Mouse (Mus musculus) mesoderm, embryonic 11.5 days (tissue): ENCODE results near the gene Syt8.
"Not testable (repeated sequence)": the region's sequence is repeated elsewhere in the genome, so short reads cannot be mapped to it uniquely, and the experiment has no call there.

Experiments
- DNase-seq: peaks from one replicate; pipeline ENCODE4 v3.0.0-alpha.2; 2012; ENCODE audit warnings: low read depth, low spot score

Gene Syt8

GRCm38 (mm10) chr7:142434137-142434865 lies at the start of gene Syt8:
Gene Syt8 (plus strand): TSS chr7:142434850.
- no peak for DNase-seq

DNA sequence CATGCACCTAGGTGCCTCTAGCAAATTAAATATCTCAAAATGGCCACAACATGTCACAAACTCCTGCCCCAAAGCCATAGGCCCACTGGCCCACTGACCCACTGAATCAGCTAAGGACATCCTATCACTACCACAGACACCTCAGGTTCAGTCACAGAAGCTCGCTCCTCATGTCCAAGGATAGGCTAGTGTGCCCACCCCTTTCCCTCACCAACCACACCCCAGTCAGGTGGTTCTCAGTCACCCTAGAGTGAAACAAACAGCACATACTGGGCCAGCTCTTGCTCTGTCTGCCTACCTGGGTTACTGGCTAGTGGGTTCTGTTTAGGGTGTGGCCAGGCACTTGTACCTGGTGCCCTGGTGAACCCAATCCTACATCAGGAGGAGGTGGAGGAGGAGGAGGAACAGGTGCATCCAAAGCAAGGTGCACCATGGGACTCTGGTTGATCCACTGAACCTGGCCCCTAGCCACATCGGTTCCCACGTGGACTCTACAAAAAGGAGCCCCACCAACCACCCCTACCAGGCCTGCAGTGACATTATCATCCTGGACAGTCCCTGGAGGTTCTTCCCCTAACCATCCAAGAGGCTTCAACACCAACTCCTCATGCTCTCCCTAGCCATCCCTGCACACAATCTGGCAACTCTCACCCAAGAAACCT lies 48.8 kb upstream of the Syt8 start:
- DNase-seq: no peak

- no peak for DNase-seq
Observed at GRCm38 (mm10) chr7:142386621-142387201, 47.9 kb upstream of the Syt8 start.

DNA sequence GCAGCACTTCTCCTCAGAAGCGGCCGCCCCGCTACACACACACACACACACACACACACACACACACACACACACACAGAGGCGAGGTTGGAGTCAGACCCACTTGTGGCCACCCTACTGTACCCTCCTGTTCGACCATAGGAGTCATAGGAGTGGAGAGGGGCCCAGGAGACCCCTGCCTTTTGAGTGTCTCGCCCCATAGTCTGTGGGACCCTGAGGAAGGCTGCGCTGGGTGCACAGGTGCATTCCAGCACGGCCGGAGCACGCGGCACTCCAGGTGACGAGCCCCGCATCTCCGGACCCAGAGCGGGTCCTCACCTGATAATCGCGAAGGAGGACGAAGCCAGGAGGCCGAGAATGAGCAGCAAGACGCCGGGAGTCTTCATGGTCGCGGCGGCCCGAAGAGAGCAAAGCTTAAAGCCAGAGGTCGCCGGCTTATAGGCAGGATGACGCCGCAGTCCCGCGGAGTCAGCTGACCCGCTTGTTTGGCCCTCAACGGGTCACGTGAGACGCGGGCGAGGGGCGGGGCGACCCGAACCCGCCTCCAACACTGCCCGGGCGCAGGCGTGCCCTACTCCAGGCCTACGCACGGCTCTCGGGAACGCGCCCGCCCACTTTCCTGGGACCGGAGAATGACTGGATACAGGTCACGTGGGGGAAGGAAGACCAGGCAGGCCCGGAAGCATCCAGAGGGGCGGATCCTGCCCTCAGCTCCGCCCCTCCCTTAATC lies 47.1 kb upstream of the Syt8 start, which contains the start of gene Ctsd:
TSS of gene Ctsd (minus strand) at position 620 of the 730 bp plus-strand sequence.
- DNase-seq: peak; percentile 97

- DNase-seq: no peak
Observed at GRCm38 (mm10) chr7:142388198-142388597, 46.5 kb upstream of the Syt8 start.

GRCm38 (mm10) chr7:142388740-142389139 lies 45.9 kb upstream of the Syt8 start:
- DNase-seq: no peak

GRCm38 (mm10) chr7:142389961-142390650 lies 44.5 kb upstream of the Syt8 start:
- DNase-seq: no peak

GRCm38 (mm10) chr7:142391108-142391507 lies 43.5 kb upstream of the Syt8 start:
- DNase-seq: no peak

DNA sequence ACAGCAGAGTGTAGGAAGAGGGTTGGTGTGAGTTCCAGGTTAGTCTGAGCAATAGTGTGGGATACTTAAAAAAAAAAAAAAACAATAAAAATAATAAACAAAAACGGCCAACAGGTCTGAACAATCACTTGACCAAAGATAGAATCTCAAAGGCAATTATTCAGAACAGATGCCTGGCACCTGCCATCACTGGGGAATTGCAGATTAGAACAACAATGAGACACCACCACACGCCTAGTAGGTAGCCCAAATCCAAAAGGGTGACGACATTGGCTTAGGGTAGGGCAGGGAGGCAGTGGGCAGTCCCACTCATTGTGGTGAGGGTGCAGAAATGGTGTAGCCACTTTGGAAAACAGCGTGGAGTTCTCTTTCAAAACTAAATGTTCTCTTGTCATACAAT lies 43.0 kb upstream of the Syt8 start:
- no peak for DNase-seq

- DNase-seq: no peak
Observed at GRCm38 (mm10) chr7:142393191-142393590, 41.5 kb upstream of the Syt8 start.

DNA sequence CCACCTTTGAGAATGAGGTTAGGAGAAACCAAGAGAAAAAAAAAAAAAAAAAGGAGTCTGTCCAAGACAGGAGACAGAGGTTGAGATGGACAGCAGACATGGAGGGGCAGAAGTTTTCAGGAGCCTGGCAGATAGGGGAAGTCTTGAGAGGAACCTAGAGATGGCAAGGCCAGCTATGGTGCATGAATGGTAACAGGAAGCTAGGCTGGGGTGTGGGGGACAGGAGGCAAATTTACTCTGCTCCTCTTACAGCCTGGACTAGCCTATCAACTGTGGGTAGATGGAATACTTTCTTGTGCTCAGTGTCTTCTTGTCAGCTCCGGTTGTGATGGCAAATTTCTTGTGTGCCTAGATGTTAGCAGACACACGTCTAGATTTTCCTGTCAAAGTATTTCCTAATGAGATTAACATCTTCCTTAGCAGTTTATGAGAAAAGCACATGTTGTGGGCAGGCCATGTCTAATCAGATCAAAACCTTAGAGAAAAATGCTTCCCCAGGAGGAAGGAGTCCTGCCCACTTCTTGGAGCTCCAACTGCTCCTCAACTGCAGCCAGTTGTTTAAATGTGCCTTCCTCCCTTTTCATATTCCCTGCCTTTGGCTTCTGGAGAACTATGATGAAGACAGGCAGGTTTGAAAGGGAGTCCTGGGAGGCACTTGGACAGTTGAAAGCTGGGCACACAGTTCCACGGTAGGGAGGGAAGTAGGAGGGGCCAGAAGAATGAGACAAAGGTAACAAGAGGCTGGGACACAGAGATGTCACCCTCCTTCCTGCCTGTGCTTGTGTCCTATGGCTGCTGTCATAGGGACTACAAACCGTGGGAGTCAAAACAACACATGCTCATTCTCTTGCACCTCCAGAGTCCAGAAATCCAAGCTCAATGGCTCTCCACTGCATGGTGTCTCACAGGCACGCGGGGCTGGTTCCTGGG lies 40.1 kb upstream of the Syt8 start:
- DNase-seq: no peak

DNA sequence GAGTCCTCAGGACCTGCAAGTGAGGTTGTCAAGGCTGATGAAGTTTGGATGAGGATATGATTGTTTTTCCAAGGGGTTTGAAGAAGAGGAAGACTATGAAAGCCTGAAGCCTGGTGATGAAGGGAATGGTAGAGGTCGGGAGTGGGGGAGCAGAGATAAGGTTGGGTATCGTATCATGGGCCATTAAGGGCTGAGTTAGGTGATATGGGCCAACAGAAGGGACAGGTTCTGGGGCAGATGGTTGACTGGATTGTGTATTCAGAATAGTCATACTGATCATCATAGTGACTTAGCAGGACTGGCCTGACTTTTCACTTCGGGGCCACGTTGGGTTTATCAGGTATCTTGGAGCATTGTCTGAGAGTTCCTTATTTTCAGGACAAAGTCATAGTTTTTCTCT lies 39.2 kb upstream of the Syt8 start:
- DNase-seq: no peak

DNA sequence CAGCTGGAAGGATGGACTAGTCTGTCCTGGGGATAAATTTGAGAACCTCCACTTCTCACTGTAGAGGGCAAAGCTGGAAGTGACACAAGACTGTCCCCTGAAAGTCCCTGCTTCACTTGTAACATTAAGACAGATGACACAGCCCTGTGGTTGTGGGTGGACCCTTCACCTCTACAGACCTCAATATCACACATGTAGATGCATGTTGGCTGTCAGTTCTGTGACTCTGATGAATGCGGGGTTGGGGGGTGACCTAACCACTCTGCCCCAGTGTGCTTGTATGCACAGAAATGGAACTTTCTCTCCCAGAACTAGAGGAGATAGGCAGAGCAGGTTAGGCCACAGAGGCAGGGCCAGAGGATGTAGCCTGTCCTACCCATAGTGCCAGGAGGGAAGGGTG lies 38.0 kb upstream of the Syt8 start:
- DNase-seq: no peak

DNA sequence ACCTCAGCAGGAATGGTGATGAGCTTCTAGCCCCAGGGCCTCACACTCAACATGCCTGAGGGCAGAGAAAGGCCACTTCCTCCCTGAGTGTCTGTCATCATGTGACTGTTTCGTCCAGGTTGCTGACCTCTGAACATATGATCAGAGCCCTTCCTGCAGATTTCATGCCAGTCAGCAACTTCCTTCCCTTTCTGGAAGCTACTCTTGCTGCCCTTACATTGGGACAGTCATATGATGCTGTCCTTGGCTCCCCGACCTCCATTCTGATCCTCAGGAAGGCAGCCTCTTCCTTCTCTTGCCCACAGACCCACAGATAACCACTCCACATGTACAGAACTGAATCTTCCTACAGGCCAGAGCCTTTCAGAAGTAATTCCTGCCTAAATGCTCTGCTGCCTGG lies 36.6 kb upstream of the Syt8 start:
- peak; percentile 7 for DNase-seq

DNA sequence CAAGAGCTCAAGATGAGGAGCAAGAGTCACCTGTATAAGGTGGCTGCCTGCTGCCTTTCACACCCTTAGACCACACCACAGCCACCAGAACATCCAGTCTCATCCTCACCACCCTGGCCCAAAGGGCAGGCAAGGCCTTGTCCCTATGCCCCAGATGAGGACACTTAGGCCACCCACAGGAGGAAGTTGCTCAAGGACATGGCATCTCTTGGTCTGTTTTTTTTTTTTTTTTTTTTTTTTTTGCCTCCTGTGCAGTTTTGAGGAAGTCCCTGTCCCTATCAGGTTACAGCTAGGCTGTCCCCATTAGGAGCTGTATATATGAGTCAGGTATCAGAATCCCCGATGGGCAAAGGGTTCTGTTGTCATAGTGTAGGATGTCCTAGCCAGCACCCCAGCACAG lies 35.4 kb upstream of the Syt8 start:
- DNase-seq: no peak

GRCm38 (mm10) chr7:142400112-142400749 lies 34.4 kb upstream of the Syt8 start:
- DNase-seq: no peak

DNA sequence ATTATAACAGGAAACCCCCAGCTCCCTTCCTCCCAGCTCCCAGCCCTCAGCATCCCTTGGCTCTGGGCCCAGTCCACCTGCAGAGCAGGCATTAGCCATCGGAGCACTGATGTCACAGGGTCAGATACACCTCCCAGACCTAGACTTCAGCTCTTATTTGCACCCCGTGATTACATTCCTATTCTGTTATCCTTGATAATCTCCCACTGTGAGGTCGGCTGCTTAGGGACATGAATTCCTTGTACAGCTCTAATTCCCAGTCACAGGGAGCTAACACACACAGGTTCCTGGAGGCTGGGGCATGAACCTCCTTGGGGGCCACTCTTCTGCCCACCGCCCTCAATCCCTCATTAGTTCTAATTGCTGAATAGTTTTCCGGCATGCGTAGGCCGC lies 33.9 kb upstream of the Syt8 start:
- no peak for DNase-seq

- DNase-seq: no peak
Observed at GRCm38 (mm10) chr7:142403591-142403990, 31.1 kb upstream of the Syt8 start.

GRCm38 (mm10) chr7:142405134-142405533 lies 29.5 kb upstream of the Syt8 start:
- not testable (repeated sequence) for DNase-seq

GRCm38 (mm10) chr7:142407935-142408334 lies 26.7 kb upstream of the Syt8 start:
- DNase-seq: no peak
